Comparison of ENCODE assay signal across 8 mouse cellular contexts in the genomic region with DNA sequence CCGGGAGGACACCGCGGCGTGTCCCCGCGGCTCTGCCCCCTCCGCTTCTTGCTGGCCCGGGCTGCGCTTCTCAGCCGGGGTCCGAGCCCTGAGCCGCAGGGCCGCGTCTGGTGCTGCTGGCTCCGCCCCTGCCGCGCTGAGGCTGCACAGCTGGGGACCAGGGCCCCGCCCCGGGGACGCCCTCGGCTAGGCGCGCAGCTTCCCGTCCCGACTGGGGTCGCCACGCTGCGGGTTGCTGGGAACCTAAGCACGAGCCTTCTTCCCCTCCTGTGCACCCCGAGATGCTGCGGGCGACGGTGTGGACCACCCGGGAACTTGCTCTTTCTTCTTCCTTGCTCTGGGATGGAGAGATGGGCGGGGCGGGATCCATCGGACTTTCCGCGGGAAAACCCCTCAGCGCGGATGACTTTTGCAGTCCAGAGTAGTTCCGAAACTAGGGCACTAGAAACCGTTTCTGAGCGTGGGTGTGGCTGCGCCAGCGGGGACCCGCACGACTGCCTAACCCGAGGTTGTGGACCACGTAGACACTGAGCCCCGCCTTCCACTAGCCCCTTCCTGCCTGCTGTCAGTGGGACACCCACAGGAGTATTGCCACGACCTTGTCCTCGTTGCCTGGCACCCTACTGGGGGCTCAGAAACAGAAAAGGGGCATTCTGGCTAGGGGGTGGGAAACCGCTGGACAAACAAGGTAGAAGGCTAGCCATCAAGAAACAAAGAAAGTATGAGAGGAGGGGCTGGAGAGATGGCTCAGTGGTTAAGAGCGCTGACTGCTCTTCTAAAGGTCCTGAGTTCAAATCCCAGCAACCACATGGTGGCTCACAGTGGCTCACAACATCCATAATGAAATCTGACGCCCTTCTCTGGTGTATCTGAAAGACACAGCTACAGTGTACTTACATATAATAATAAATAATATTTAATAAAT. TPM values are rescaled to one million over a fixed set of nuclear protein-coding genes. Genes with fewer than 3 reads are reported as not detected.
DNase-seq lines count a peak whose midpoint lies in the region; ATAC-seq and TF ChIP-seq lines count a peak whose summit lies in the region.

A gene (minus strand): TSS at position 148 of the 925 bp plus-strand sequence.

- H3K4me3 ChIP-seq in ES-E14 (ENCODE audit: insufficient read depth in 1 of 2, low read depth in 1 of 2, low read length in 2 of 2, poor library complexity in 1 of 2, severe bottlenecking in 1 of 2) = peak within 1 kb of the TSS; percentile 79 to 81
- H3K4me3 ChIP-seq in bone marrow macrophage, adult 2 months (ENCODE audit: insufficient read depth, low read length) = peak within 1 kb of the TSS; percentile 87
- H3K4me3 ChIP-seq in embryonic fibroblast, embryonic 13.5 days (ENCODE audit: insufficient read depth, low read length) = peak within 1 kb of the TSS; percentile 88
- H3K4me3 ChIP-seq in heart, embryonic 16.5 days (ENCODE audit: low read length) = peak within 1 kb of the TSS; percentile 87

- in situ Hi-C loops in ES-E14 (cut with MboI; ENCODE audit: low sequenced_read_pairs in 2 of 2, unreplicated experiment in 2 of 2) = no loop called here

- peak within 1 kb of the TSS; percentile 87 for H3K4me2 ChIP-seq in heart, embryonic 16.5 days (ENCODE audit: low read depth, low read length)

- no peaks in the 10 kb centered on the region for H3K27me3 ChIP-seq in heart, embryonic 16.5 days (ENCODE audit: control insufficient read depth, insufficient read depth, low read length)

- peak within 1 kb of the TSS; percentile 63 for H3K9ac ChIP-seq in ES-E14 (ENCODE audit: insufficient read depth, low read depth, low read length, poor library complexity, severe bottlenecking)
- H3K9ac ChIP-seq in heart, embryonic 16.5 days (ENCODE audit: low read length) = peak within 1 kb of the TSS; percentile 71

- peak; percentile 59 for DNase-seq in ES-E14 (ENCODE audit: low read depth, low spot score)
- DNase-seq in kidney, postnatal 25 days = peak; percentile 65 to 78
- DNase-seq in spleen, adult 18-20 months = peak; percentile 74 to 86
- no peak for DNase-seq in layer of hippocampus, adult 9-11 months

- H3K4me1 ChIP-seq in ES-E14 (ENCODE audit: control insufficient read depth in 2 of 2, insufficient read depth in 2 of 2, low read length in 2 of 2, poor library complexity in 1 of 2) = peaks cover 2% of the 10 kb centered on the region in 2 experiments; a peak in 1 of 4 replicates
- peaks cover 6% of the 10 kb centered on the region; the same call in 1 of the 2 replicates for H3K4me1 ChIP-seq in bone marrow macrophage, adult 2 months (ENCODE audit: control insufficient read depth, insufficient read depth, low read length)
- peaks cover 3% of the 10 kb centered on the region; the same call in 1 of the 2 replicates for H3K4me1 ChIP-seq in embryonic fibroblast, embryonic 13.5 days (ENCODE audit: control insufficient read depth, insufficient read depth, low read length)
- 0 out of 2 replicates have a peak, but pooled peaks cover 4% of the 10 kb centered on the region for H3K4me1 ChIP-seq in heart, embryonic 16.5 days (ENCODE audit: control insufficient read depth, insufficient read depth, low read length)

- peak; percentile 90 for ATAC-seq in heart, embryonic 16.5 days (replicated peaks; ENCODE audit: extremely low read depth, insufficient read depth, low FRiP score)
- ATAC-seq in megakaryocyte-erythroid progenitor cell, adult 5-6 weeks (replicated peaks; ENCODE audit: low FRiP score, low TSS enrichment, poor library complexity, severe bottlenecking) = peak; percentile 72

- no peak for TF ChIP-seq POLR2A in bone marrow macrophage, adult 2 months (IDR thresholded peaks at IDR 0.05; ENCODE audit: borderline replicate concordance, low read depth, low read length)
- peak; percentile 59 for TF ChIP-seq POLR2A in embryonic fibroblast, embryonic 13.5 days (IDR thresholded peaks at IDR 0.05; ENCODE audit: low read depth, low read length)

- no peak within 1 kb of the TSS for H3K27ac ChIP-seq in ES-E14 (ENCODE audit: insufficient read depth, low read depth, low read length, poor library complexity, severe bottlenecking)
- H3K27ac ChIP-seq in bone marrow macrophage, adult 2 months (ENCODE audit: insufficient read depth, low read depth, low read length) = no peak within 1 kb of the TSS
- H3K27ac ChIP-seq in embryonic fibroblast, embryonic 13.5 days (ENCODE audit: insufficient read depth, low read length) = peak within 1 kb of the TSS; percentile 74
- peak within 1 kb of the TSS; percentile 29; the same call in 1 of the 2 replicates for H3K27ac ChIP-seq in heart, embryonic 16.5 days (ENCODE audit: low read length)

- no peaks in the 10 kb centered on the region for H3K9me3 ChIP-seq in ES-E14 (ENCODE audit: control insufficient read depth, insufficient read depth, low read depth, low read length)
- H3K9me3 ChIP-seq in heart, embryonic 16.5 days (replicated peaks; ENCODE audit: control insufficient read depth, low read length) = no peaks in the 10 kb centered on the region

- 4% methylated on average over 55 of the region's 56 CpGs for WGBS in heart, embryonic 16.5 days

- TF ChIP-seq CTCF in bone marrow macrophage, adult 2 months (IDR thresholded peaks at IDR 0.05; ENCODE audit: low read depth, low read length) = no peak
- no peak for TF ChIP-seq CTCF in embryonic fibroblast, embryonic 13.5 days (IDR thresholded peaks at IDR 0.05; ENCODE audit: borderline replicate concordance, insufficient read depth, low read length)

- H3K36me3 ChIP-seq in ES-E14 (ENCODE audit: control insufficient read depth, insufficient read depth, low read length, poor library complexity, severe bottlenecking) = no peaks in the 10 kb centered on the region
- H3K36me3 ChIP-seq in heart, embryonic 16.5 days (ENCODE audit: control insufficient read depth, insufficient read depth) = no peaks in the 10 kb centered on the region

TF ChIP-seq in ES-E14, 5 proteins besides CTCF, POLR2A, EP300 and RAD21:
- TF ChIP-seq ZC3H11A (IDR thresholded peaks at IDR 0.05; ENCODE audit: borderline replicate concordance, low read depth, low read length) = no peak
- no peak for TF ChIP-seq MAFK (IDR thresholded peaks at IDR 0.05; ENCODE audit: insufficient read depth, low read depth, low read length)
- TF ChIP-seq HCFC1 (IDR thresholded peaks at IDR 0.05; ENCODE audit: borderline replicate concordance, insufficient read depth, low read length) = peak; percentile 16; the same call in 1 of the 2 replicates

RNA-seq across cellular contexts. Expression of the gene that starts here (rescaled TPM):
- total RNA-seq in ES-E14 (2012; rRNA removed) = 0.90 and 2.5 TPM in 2 replicates
- 4.0 and 7.9 TPM in 2 replicates for polyA plus RNA-seq in bone marrow macrophage, adult 2 months (2012; ENCODE audit: insufficient read depth, insufficient read length, missing spikeins)
- 5.1 and 6.8 TPM in 2 replicates for polyA plus RNA-seq in embryonic fibroblast, embryonic 13.5 days (2011; ENCODE audit: insufficient read length, low read depth, missing spikeins)
- polyA plus RNA-seq in heart, embryonic 16.5 days (2015; fragmentation: Nextera tagmentation; extraction: Ambion mirVana) = 6.2 and 7.8 TPM in 2 replicates
- 16.8 and 18.1 TPM in 2 replicates for total RNA-seq in megakaryocyte-erythroid progenitor cell, adult 5-6 weeks (2014; fragmentation: Nextera tagmentation)
- 13.3 and 14.6 TPM in 2 replicates for total RNA-seq in megakaryocyte-erythroid progenitor cell, adult 5-6 weeks (2017)

Comparison
In these comparisons a context has a peak if more than half of its experiments do, and no peak if none do; other contexts are left out.
1. H3K27ac ChIP-seq: peak in embryonic fibroblast, embryonic 13.5 days (single experiment) and heart, embryonic 16.5 days (single experiment); none in ES-E14 (single experiment) and bone marrow macrophage, adult 2 months (single experiment).
2. Peak in every context shown above with its lines, with median percentiles within 50 percentile points of each other: H3K4me3 ChIP-seq.